Mouse (Mus musculus): ENCODE data around the gene Taldo1. TPM values are rescaled to one million over a fixed set of nuclear protein-coding genes. Genes with fewer than 3 reads are reported as not detected.

Taldo1 gene
- total RNA-seq, 2 experiments from 2014 or later, result 111 to 114 TPM

DNA sequence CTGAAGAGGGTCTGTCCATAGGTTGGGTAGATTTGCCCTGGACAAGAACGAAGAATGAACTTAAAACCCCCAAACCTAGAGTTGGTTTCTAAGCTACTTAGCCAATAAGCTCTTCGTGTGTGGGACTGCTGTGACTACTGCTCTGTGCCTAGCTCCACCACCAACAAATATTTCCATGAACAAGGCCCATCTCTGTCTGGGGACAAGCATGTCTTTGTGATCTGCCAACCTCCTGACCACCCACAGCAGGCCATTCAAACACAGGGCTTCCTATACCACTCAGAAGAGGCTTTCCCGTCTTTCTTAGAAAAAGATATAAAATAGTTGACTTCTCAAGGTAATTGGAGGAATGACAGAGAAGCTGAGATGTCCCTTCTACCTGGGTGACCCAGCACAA, 27.0 kb upstream of the Taldo1 start:
- no peak for DNase-seq (ENCODE audit: low spot score in 2 of 2)
- Histone ChIP-seq H3K27ac (peak overlapping the region; percentile 80), H3K4me3 (peak overlapping the region; percentile 10; the same call in 1 of the 2 replicates)
- no peak for TF ChIP-seq CTCF (conservative IDR thresholded peaks at IDR 0.05)

DNA sequence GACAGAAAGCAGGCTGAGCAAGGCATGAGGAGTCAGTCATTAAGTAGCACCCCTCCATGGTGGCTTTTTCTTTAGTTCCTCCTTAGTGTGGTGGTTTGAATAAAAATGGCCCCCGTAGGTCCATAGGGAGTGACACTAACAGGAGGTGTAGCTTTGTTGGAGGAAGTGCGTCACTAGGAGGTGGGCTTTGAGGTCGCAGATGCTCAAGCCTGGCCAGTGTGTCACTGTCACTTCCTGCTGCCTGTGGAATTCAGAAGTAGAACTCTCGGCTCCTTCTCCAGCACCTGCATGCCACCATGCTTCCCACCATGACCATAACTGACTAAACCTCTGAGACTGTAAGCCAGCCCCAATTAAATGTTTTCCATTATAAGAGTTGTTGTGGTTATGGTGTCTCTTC, 24.6 kb upstream of the Taldo1 start:
- Histone ChIP-seq H3K4me3 (no peak overlapping the region), H3K27ac (no peak overlapping the region)
- DNase-seq (ENCODE audit: low spot score in 2 of 2), result no peak
- TF ChIP-seq CTCF (conservative IDR thresholded peaks at IDR 0.05), result no peak

DNA sequence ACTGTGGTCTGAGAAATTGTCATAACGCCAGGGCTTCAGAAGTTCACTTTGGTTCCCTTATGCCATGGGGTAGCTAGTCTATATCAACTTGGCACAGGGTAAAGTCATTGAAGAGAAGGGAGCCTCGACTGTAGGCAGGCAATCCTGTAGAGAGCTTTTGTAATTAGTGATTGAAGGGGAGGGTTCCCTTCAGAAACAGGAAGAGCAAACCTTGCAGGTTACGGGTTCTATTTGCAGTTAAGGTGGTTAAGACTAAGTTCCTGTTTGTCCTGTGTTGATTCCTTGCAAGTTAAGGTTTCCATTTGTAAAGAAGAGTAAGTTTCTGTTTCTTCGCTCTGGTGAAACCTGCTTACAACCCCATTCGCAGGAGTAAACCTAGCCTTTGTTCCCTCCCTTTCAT, 22.1 kb upstream of the Taldo1 start:
- no peak for DNase-seq (ENCODE audit: low spot score in 2 of 2)
- H3K4me3 ChIP-seq, result no peak overlapping the region
- H3K27ac ChIP-seq, result no peak overlapping the region
- no peak for TF ChIP-seq CTCF (conservative IDR thresholded peaks at IDR 0.05)

DNA sequence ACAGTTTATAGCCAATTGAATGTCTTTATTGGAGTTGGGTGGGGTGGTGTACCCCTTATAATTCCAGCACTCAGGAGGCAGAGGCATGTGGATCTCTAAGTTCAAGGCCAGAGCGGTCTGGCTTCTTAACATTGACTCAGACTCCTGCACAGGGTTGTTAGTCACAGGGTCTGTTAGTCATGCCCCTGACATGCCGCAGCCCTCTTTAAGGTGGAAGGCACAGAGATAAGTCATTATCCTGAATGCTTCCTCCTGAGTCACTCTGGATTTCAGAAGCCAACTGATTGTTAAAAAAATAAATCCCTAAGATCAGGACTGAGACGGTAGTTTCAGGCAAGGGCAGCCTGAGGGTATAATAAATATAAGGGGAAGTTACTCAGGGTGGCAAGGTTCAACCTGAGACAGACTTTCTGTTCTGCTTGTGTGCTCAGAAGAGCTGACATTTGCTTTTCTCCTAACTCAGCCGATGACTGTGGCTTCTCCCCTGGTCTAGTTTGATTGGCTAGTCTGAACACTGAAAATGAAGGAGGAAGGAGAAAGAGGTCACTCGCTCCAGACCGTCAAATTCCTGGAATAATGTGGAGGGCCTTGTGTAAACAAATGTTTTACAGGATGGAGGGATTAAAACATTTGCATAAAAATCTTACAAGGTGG, 19.9 kb upstream of the Taldo1 start:
- DNase-seq (ENCODE audit: low spot score in 2 of 2), result no peak
- Histone ChIP-seq H3K27ac (no peak overlapping the region), H3K4me3 (no peak overlapping the region)
- TF ChIP-seq CTCF (conservative IDR thresholded peaks at IDR 0.05), result no peak

DNA sequence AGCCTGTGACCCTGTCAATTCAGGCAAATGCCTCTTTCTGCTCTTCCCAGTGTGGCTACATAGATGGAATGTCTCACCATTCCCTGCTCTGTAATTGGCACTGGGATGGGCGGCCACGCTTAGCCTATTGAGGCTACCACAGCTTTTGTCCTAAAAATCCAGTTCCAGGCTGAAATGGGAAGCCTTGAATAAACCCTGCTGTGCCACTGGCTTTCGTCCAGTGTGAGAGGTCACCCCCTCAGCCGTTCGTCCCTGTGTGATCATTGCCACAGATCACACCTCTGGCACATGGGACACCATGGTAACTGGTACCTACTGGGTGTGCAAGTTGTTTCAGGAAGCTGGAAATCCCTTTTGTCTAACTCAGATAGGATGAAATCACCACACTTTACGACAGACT, 18.4 kb upstream of the Taldo1 start:
- TF ChIP-seq CTCF (conservative IDR thresholded peaks at IDR 0.05), result no peak
- no peak overlapping the region for H3K4me3 ChIP-seq
- no peak for DNase-seq (ENCODE audit: low spot score in 2 of 2)
- H3K27ac ChIP-seq, result no peak overlapping the region

DNA sequence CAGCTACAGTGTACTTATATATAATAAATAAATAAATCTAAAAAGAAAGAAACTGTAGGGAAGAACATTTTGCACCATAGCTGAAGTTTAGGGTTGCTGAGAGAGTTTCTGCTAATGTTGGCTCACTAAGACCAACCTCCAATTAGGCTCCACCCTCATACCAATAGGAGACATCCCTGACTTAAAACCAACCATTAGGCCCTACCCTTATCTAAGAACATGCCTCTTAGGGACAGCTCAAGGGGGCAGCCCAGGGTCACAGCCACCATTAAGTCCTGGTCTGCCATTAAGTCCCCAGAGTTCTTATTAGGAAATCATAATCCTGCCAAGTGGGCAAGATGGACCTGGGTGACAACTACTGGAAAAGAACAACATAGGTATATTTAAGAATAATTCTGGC, 17.6 kb upstream of the Taldo1 start:
- Histone ChIP-seq H3K27ac (no peak overlapping the region), H3K4me3 (no peak overlapping the region)
- TF ChIP-seq CTCF (conservative IDR thresholded peaks at IDR 0.05), result no peak
- no peak for DNase-seq (ENCODE audit: low spot score in 2 of 2)

DNA sequence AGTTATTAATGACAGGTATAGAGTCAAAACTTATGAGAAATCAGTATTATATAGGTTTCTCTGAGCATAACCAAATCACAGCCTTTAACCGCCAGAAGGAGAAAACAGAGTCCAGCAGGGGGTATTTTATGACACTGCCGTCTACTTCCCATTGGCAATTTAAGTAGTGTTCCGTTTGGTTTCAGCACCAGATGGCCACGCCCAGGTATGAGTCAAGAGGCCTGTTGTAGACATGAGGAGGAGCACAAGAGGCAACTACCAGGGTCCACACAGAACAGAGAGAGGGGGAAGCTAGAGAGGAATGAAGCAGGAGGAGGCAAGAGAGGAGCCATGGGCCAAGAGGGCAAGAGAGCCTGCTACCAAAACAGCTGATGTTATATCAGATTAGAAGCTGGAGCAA, 12.4 kb upstream of the Taldo1 start:
- TF ChIP-seq CTCF (conservative IDR thresholded peaks at IDR 0.05), result no peak
- H3K27ac ChIP-seq, result no peak overlapping the region

DNA sequence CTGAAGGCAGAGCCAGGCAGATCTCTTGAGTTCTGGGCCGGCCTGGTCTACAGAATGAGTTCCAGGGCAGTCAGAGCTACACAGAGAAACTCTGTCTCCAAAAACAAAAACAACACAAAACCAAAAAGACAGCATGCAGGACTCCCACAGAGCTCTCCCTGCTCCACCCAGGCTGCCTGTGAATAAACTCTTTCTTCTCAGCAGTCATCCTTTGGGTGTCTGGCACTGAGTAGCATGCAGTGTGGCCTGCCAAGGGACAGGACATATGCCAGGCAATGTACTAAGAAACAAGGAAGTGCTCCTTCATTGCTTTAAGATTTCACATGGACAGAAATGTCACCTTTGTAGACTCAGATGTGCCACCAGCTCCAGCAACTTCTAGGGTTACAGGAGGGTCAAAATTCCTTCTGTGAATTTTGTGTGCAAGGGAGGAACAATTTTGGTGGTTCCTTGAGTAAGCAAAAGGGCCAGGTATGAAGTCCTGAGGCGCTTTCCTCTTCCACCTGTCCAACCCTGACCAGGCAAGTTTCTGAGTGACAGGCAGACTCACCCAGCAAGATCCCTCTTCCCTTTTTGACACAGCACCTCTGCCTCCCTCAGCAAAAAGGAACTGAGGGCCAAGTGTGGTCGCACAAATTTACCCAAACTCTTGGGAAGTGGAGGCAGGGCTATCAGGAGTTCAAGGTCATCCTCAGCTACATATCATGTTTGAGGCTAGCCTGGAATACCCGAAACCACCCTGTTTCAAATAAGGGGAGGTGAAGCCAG, 10.7 kb upstream of the Taldo1 start:
- Histone ChIP-seq H3K27ac (peak overlapping the region; percentile 69), H3K4me3 (no peak overlapping the region)
- TF ChIP-seq CTCF (conservative IDR thresholded peaks at IDR 0.05), result no peak
- DNase-seq (ENCODE audit: low spot score in 2 of 2), result no peak

More for the DNA sequence above, 12.4 kb upstream of the Taldo1 start:
- no peak for DNase-seq (ENCODE audit: low spot score in 2 of 2)
- no peak overlapping the region for H3K4me3 ChIP-seq

DNA sequence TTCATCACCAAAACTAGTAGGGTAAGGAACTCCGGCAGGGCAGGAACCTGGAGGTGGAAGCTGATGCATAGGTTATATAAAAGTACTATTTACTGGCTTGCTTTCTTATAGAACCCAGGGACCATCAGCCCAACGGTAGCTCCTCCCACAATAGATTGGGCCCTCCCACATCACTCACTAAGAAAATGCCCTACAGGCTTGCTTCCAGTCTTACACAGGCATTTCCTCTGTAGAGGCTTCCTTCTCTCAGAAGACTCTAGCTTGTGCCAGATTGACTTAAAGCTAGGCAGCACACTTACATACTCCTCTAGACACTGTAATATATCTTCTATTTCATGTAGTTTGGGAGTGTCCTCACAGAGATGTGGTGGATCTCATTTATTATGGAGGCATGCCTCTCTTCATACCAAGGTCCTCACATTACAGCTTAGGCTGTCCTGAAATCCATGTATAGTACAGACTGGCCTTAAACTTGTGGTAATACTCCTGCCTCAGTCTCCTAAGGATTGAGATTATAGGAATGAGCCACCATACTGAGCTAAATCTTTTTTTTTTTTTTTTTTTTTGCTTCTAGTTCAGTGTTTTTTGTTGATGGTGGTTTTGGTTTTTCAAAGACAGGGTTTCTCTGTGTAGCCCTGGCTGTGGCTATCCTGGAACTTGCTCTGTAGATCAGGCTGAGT, 4.1 kb upstream of the Taldo1 start:
- TF ChIP-seq CTCF (conservative IDR thresholded peaks at IDR 0.05), result no peak
- no peak for DNase-seq (ENCODE audit: low spot score in 2 of 2)
- no peak overlapping the region for H3K4me3 ChIP-seq
- H3K27ac ChIP-seq, result no peak overlapping the region

DNA sequence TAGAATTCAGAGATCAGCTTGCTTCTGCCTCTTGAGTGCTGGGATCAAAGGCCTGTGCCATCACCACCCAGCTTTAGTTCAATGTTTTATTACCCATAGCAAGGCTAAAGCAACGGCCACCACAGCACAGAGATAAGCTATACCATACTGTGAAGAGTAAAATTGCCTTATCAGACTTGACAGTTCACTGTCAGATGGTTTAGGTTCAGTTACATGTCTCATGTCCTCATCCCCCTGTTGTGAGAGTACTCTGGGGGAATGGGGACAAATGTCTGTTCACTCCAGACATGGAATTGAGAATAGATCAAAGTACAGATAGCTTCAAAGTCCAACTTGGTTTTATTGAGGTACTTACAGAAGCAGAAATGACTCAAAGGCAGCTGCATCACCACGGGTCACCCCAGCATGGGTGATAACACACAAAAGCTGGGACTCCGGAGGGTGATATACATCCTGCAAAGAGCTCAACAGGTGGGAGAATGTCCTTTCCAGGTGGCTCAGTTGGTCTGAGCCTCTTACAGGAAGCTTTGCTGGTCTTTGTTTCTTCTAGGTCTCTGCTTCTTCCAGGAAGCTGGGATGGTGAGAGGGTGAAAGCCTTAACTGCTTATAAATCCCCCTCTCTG, 3.4 kb upstream of the Taldo1 start:
- no peak overlapping the region for H3K4me3 ChIP-seq
- no peak for DNase-seq (ENCODE audit: low spot score in 2 of 2)
- H3K27ac ChIP-seq, result no peak overlapping the region
- no peak for TF ChIP-seq CTCF (conservative IDR thresholded peaks at IDR 0.05)

DNA sequence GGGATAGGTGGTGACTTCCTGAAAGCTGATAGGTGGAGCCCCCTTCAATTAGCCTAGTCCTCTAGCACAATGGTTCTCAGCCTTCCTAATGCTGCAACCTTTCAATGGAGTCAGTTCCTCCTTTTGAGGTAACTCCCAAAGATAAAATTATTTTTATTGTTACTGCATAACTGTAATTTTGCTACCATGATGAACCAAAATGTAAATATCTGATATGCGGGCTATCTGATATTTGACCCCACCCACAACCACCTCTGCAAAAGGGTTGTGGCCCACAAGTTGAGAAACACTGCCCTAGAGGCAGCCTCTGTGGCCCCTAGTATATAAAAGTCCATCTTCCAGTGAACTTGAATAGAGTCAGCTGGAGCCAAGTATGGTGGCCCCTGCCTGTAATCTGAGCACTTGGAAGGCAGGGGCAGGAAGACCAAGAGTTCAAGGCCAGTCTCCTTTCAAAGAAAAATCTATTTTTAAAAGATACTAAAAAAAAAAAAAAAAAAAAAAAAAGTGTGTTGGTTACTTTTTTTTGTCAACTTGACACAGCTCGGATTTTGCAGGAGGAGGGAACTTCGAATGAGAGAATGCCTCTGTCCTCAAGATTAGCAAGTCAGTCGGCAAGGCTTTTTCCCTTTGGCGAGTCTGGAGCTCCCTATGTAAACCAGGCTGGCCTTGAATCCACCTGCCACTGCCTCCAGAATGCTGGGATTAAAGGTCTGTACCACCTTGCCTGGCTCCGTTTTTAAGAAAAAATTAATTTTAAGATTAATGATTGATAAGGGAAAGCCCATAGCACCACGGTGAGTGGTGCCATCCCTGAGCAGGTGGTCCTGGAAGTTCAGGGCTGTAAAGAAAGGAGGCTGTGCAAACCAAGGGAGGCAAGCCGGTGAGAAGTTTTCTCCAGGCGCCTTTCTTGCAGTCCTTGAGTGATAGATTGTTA, 1.4 kb upstream of the Taldo1 start:
- H3K27ac ChIP-seq, result no peak overlapping the region
- no peak for TF ChIP-seq CTCF (conservative IDR thresholded peaks at IDR 0.05)
- DNase-seq (ENCODE audit: low spot score in 2 of 2), result no peak
- H3K4me3 ChIP-seq, result no peak overlapping the region

DNA sequence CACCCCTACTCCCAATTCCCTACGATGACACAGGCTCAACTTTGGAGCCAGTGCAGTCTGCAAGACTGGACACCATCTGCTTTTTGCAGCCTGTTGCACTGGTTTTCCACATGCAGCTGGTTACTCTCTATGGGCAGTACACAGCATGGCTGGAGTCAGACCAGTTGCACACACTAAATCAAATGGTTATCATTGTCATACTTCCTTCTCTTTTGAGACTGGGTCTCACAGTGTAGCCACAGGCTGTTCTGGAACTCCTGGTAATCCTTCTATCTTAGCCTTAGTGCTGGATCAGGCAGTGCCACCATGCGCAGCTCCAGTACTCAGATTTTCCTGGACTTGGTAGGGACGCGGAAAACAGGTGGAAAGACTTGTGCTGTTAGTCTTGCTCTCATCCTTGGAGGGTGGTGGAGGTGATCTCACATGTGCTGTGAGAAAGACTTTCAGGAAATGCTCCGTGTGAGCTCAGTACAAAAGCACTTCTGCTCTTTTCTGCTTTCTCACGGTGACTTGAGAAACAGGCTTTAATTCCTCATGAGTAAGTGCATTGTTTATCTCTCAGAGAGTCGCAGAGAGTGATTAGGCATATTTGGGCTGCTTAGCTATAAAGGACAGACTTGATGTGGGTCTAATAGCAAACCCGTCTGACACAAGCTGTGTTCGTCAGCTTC, 688 bp downstream of the Taldo1 start:
- no peak for DNase-seq (ENCODE audit: low spot score in 2 of 2)
- H3K27ac ChIP-seq, result peak overlapping the region; percentile 94
- TF ChIP-seq CTCF (conservative IDR thresholded peaks at IDR 0.05), result no peak

More for the DNA sequence above, 688 bp downstream of the Taldo1 start:
- H3K4me3 ChIP-seq, result peak overlapping the region; percentile 80
